Mouse (Mus musculus): ENCODE data around the gene Ptprs. TPM values are rescaled to one million over a fixed set of nuclear protein-coding genes. Genes with fewer than 3 reads are reported as not detected.

Ptprs gene
- total RNA-seq, 2 experiments from 2014 or later = 36.6 to 65.0 TPM

DNA sequence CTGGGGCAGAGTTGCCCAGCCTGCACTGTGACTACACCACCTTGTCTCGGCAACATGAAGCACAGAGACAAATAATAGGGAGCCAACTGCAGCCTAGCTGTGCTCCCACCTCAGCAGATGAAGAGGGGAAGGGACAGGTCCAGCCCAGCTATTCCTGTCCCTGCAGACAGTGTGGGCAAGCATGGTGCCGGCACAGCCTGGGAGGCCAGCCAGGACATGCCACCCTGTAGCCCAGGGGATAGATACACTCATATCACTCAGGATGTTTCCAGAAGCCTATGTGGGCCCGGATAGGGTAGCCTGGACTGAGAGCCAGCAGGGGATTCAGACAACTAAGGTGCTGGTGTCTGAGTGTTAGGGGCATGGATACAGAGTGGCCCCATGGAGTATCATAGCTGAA lies 76.1 kb downstream of the Ptprs start:
- no peak for ATAC-seq (replicated peaks; ENCODE audit: low FRiP score, low TSS enrichment, poor library complexity, severe bottlenecking)

DNA sequence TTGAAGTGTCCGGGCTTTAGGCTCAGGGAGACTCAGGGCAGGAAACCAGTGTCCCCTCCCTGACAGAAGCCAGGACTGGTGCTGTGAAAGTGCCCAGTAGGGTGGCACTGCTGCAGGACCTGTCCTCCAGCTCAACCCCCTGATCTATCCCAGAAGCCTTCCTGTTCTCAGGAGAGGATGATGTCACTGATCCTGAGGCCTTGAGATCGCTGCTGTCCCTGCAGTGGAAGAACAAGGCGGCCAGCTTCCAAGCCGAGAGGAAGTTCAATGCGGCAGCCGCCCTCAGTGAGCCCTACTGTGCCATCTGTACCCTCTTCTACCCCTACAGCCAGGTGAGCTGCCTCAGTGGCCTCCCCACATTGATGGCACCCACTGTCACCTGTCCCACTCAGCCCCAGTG lies 80.2 kb downstream of the Ptprs start:
- no peak for ATAC-seq (replicated peaks; ENCODE audit: low FRiP score, low TSS enrichment, poor library complexity, severe bottlenecking)

DNA sequence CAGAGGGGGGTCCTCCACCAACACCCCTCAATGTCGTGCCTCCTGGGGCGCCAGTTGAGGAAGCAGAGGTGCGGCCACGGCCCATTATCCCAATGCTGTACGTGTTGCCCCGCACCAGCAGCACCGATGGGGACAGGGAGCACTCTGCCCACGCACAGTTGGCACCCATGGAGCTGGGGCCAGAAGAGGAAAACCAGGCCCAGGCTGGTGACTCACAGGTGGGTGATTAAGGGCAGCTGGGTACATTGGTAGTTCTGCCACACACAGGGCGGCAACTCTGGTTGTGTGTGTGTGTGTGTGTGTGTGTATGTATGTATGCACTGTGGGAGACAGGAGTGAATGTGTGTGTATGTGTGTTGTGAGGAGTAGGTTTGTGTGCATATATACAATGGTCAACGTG lies 82.4 kb downstream of the Ptprs start:
- no peak for ATAC-seq (replicated peaks; ENCODE audit: low FRiP score, low TSS enrichment, poor library complexity, severe bottlenecking)

DNA sequence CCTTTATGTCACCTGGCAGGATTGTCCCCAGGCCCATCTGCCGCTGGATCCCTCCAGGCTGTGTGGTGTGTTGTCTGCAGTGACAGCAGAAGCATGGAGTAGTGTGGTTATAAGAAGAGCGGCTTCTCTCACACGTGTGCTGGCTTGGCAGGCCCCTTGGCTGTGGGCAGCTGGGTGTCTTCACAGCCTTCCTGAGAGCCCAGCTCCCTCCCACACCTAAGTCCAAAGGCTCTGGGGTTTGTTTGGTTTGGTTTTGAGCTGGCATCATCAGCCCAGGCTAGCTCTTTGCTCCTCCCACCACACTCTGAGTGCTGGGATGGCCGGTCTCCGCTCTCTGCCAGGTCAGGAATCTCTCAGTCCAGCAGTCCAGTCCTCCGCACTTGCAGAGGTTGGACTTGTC lies 83.0 kb downstream of the Ptprs start:
- ATAC-seq (replicated peaks; ENCODE audit: low FRiP score, low TSS enrichment, poor library complexity, severe bottlenecking) = no peak

- ATAC-seq (replicated peaks; ENCODE audit: low FRiP score, low TSS enrichment, poor library complexity, severe bottlenecking) = no peak
Measured at GRCm38 (mm10) chr17:56387612-56388011, 88.7 kb downstream of the Ptprs start.

DNA sequence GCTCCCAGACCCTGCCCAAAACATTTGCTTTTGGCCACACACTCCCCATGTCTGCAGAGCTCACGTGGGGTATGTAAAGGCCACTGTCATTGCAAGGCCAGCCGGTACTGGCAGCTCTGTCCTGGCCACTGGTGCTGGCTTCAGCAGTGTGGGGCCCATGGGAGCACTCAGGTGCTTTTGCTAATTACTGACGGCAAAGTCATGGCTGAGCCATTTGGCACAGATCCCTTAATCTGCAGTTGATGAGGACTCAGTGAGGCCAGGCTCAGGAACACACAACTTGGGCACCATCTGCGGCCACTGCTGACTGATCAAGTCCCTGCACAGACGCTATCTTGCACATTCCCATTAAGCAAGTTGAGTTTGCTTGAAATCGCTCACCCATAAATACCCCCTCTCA lies 91.4 kb downstream of the Ptprs start:
- ATAC-seq (replicated peaks; ENCODE audit: low FRiP score, low TSS enrichment, poor library complexity, severe bottlenecking) = no peak

DNA sequence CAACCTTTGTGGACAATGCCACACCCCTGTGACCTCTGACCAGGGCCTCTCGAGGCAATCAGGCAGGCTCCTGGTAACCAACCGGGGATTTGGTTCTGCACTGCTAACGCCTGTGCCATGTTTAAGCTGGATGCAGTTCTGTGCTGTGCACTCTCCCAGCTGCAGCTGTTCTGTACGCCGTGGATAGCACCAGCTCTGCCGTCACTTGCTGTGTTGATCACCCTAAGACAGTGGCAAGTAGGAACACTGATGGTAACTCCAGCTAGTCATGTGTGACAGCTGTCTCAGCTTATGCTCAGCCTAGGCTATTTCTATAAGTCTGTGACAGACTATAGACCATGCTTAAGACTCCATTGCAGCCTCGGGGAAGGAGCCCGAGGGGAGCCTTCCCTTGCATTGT lies 93.3 kb downstream of the Ptprs start:
- ATAC-seq (replicated peaks; ENCODE audit: low FRiP score, low TSS enrichment, poor library complexity, severe bottlenecking) = no peak

DNA sequence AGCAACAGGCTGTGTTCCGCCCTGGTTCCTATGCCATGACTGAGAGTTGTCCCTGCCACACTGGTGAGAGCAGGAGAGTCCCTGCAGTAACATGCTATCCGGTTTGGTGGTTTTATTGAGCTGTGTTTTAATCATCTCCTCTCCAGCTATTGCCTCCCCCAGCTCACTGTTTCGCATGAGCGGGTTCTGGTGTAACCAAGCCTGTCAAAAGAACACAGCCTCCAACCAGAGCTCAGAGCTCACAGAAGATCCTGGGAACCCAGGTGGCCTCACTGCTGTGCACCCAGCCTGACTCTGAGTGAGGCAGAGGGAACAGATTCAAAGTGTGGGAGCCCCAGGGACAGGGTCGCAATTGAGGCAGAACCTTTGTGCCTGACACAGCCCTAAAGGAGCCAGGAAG lies 95.1 kb downstream of the Ptprs start:
- no peak for ATAC-seq (replicated peaks; ENCODE audit: low FRiP score, low TSS enrichment, poor library complexity, severe bottlenecking)

- no peak for ATAC-seq (replicated peaks; ENCODE audit: low FRiP score, low TSS enrichment, poor library complexity, severe bottlenecking)
Measured at GRCm38 (mm10) chr17:56380286-56380685, 96.0 kb downstream of the Ptprs start.

GRCm38 (mm10) chr17:56379281-56379834 lies 96.9 kb downstream of the Ptprs start:
- no peak for ATAC-seq (replicated peaks; ENCODE audit: low FRiP score, low TSS enrichment, poor library complexity, severe bottlenecking)

DNA sequence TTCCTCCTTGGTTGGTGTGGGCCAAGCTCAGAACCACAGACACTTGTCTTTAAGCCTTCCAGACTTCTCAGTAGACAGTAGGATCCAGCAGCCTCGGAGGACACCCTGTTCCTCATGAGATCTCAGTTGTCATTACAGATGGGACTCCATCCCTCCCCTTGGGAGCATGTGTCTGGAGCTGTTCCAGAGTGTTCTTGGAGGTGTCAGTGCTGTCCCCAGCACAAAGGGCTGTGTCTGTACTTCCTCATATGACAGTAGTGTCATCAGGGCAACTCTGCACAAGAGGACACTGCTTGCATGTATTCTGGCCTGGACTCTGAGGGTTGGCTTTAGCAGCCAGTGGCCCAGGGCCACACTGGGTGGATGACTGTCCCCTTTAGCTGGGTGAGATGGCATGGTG lies 101.4 kb downstream of the Ptprs start:
- no peak for ATAC-seq (replicated peaks; ENCODE audit: low FRiP score, low TSS enrichment, poor library complexity, severe bottlenecking)

DNA sequence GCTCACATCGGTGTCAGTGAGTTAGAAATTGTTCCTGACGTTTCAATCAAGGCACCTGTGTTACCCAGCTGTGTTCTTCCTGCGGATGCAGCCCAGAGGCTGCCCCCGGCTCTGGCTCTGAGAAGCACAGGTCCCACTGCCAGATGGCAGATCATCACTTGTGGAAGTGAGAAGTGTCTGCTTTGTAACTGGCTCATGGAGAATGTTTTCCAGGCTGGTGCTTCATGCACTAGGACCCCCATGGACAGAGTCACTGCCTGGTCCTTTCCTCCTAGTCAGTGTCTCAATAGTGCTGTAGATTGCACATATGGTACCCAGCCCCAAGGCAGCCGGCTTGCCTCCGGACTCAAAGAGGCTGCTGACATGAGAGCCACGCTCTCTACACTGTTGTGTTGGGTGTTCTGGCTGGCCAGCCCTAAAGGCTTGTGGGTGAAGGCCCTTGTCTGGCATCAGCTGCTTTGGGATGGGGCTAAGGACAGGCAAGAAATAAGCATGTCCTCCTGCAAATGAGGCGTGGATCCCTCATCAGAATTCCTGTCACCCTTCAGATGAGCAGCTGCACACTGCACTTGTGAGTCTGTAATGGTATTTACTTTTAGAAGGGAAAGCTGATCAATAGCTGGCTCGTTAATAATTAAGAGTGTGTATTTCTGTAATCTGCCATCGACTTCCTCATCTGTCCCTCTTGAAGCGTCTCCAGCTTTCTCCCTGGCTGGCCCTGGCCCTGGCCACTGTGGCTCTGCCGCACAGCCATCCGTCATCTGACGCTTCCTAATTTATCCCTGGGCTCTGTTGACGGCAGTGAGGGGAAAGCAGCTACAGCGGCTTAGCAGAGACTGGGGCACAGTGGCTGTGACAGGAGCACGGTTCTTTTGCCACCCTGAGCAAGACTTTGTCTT lies 102.9 kb downstream of the Ptprs start:
- no peak for ATAC-seq (replicated peaks; ENCODE audit: low FRiP score, low TSS enrichment, poor library complexity, severe bottlenecking)

DNA sequence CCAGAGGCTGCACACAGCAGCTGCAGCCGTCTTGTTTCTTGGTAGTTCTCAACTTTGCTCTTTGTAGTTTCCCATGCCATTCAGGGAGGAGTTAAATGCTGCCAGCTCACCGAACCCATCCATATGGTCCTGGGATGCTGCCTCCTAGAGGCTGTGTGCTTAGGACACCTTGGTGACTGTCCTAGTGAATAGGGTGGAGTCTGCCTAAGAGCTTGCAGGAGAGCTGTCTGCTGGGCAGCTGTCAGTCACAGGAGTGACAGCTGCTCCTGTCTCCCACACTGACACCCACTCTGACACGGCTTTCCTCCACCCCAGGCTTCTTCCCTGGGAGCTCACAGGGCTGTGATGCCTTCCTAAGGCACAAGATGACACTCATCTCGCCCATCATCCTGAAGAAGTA lies 104.2 kb downstream of the Ptprs start:
- ATAC-seq (replicated peaks; ENCODE audit: low FRiP score, low TSS enrichment, poor library complexity, severe bottlenecking) = 0 out of 2 replicates have a peak, but pooled peaks have one; percentile 36

GRCm38 (mm10) chr17:56371029-56371660 lies 105.1 kb downstream of the Ptprs start:
- no peak for ATAC-seq (replicated peaks; ENCODE audit: low FRiP score, low TSS enrichment, poor library complexity, severe bottlenecking)

DNA sequence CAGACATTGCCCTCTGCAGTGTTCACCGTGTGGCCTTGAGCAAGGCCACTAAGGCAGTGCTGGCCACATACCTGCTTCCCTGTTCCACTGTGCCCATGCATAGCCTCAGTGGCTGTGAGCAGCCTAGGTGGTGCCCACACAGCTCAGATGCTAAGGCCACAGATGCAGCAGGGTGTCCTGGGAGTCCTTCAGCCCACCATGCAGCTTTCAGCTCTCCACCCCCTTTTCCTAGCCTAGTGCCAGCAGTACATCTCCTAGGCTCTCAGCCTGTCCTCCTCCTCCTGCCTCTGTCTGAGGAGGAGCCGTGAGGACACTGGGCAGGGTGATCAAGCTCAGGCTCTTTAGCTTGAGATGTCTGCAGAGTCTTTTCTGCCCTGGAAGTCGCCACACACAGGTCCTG lies 106.2 kb downstream of the Ptprs start:
- no peak for ATAC-seq (replicated peaks; ENCODE audit: low FRiP score, low TSS enrichment, poor library complexity, severe bottlenecking)

DNA sequence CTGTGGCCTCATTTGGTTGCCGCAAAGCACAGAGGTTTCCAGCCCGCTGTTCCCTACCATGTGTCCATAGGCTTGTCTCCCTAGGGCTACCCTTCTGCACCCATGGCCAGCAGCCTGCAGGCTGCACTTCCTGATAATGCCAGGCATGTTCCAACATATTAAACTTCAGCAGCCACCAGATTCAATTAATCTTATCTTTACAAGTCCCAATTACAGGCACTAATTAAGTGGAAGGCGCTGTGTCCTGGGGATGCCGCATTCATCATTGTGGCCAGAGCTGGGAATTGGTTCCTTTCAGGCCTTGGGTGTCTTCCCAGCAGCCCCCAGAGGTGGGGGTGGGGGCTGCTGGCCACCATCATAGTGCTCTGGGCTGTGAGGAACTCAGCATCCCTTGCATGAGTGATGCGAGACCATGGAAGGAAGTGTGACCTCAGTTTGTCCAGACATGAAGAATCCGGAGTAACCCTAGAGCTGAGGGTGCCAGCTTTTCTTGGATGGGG lies 107.9 kb downstream of the Ptprs start:
- ATAC-seq (replicated peaks; ENCODE audit: low FRiP score, low TSS enrichment, poor library complexity, severe bottlenecking) = no peak

- ATAC-seq (replicated peaks; ENCODE audit: low FRiP score, low TSS enrichment, poor library complexity, severe bottlenecking) = no peak
Measured at GRCm38 (mm10) chr17:56365791-56366673, 110.3 kb downstream of the Ptprs start.
